Mouse (Mus musculus) testis, adult 2 months (tissue): ENCODE measurements around the gene Kyat3. TPM values are rescaled to one million over a fixed set of nuclear protein-coding genes. Genes with fewer than 3 reads are reported as not detected.

Experiments used
- H3K27ac ChIP-seq: fragments of 200-500 bp; 2 replicates; pipeline ENCODE4 v1.5.1; 2012; ENCODE audit warnings: low read depth, low read length; ENCODE audit not compliant: control insufficient read depth, insufficient read depth
- H3K27me3 ChIP-seq: fragments of 200-500 bp; 2 replicates; pipeline ENCODE4 v1.6.1; 2012; ENCODE audit warnings: mild to moderate bottlenecking, low read length, moderate library complexity; ENCODE audit not compliant: control insufficient read depth, insufficient read depth
- H3K36me3 ChIP-seq: fragments of 200-500 bp; 2 replicates; pipeline ENCODE4 v1.6.1; 2012; ENCODE audit warnings: mild to moderate bottlenecking, low read length; ENCODE audit not compliant: control insufficient read depth, insufficient read depth
- H3K4me1 ChIP-seq: fragments of 200-500 bp; 2 replicates; pipeline ENCODE4 v1.6.1; 2012; ENCODE audit warnings: low read length; ENCODE audit not compliant: control insufficient read depth, insufficient read depth
- H3K4me3 ChIP-seq: fragments of 200-500 bp; 2 replicates; pipeline ENCODE4 v1.5.1; 2012; ENCODE audit warnings: low read depth, mild to moderate bottlenecking, low read length, moderate library complexity, mixed read lengths; ENCODE audit not compliant: control insufficient read depth
- CTCF ChIP-seq: fragments of 200-500 bp; IDR thresholded peaks from 2 replicates; pipeline ENCODE4 v1.5.1; 2012; ENCODE audit warnings: low read depth, mild to moderate bottlenecking, inconsistent platforms, low read length, moderate library complexity; ENCODE audit not compliant: control insufficient read depth, insufficient read depth, insufficient replicate concordance
- POLR2A ChIP-seq: fragments of 200-500 bp; IDR thresholded peaks from 2 replicates; pipeline ENCODE4 v1.6.1; 2012; ENCODE audit warnings: low read depth, mild to moderate bottlenecking, inconsistent platforms, low read length, moderate library complexity; ENCODE audit not compliant: control insufficient read depth
- polyA plus RNA-seq: library from polyadenylated mRNA; depleted of rRNA; stranded (reverse); fragments of >200 nt; gene quantifications from 2 replicates; pipeline ENCODE4 v1.2.3, GENCODE M21; 2012; rRNA removed

Gene Kyat3
- 3.1 and 3.8 TPM in 2 replicates for polyA plus RNA-seq

GRCm38 (mm10) chr3:142700442-142701322 lies at the start of gene Kyat3:
TSS of gene Kyat3 (plus strand) at chr3:142701051.
- Histone ChIP-seq H3K36me3 (no peaks in the 10 kb centered on the region), H3K4me1 (0 out of 2 replicates have a peak, but pooled peaks cover 4% of the 10 kb centered on the region), H3K4me3 (peak within 1 kb of the TSS; percentile 68), H3K27ac (peak within 1 kb of the TSS; percentile 44; the same call in 1 of the 2 replicates), H3K27me3 (no peaks in the 10 kb centered on the region)
- TF ChIP-seq CTCF, result no peak
- peak; percentile 39; the same call in 1 of the 2 replicates for TF ChIP-seq POLR2A

GRCm38 (mm10) chr3:142664723-142665122 lies 36.1 kb upstream of the Kyat3 start:
- Histone ChIP-seq H3K27me3 (no peaks in the 10 kb centered on the region), H3K4me1 (no peaks in the 10 kb centered on the region), H3K36me3 (no peaks in the 10 kb centered on the region), H3K27ac (no peak overlapping the region), H3K4me3 (no peak overlapping the region)
- TF ChIP-seq POLR2A (no peak), CTCF (no peak)

GRCm38 (mm10) chr3:142674607-142675006 lies 26.2 kb upstream of the Kyat3 start:
- no peaks in the 10 kb centered on the region for H3K27me3 ChIP-seq
- H3K4me1 ChIP-seq, result no peaks in the 10 kb centered on the region
- no peak overlapping the region for H3K27ac ChIP-seq
- H3K4me3 ChIP-seq, result no peak overlapping the region
- H3K36me3 ChIP-seq, result no peaks in the 10 kb centered on the region
- TF ChIP-seq POLR2A, result no peak
- TF ChIP-seq CTCF, result no peak

- Histone ChIP-seq H3K36me3 (no peaks in the 10 kb centered on the region), H3K27ac (no peak overlapping the region), H3K4me1 (no peaks in the 10 kb centered on the region), H3K4me3 (peak overlapping the region; percentile 19), H3K27me3 (no peaks in the 10 kb centered on the region)
- TF ChIP-seq CTCF (no peak), POLR2A (no peak)
These were observed 12.9 kb upstream of the Kyat3 start for GRCm38 (mm10) chr3:142687939-142688338.

- Histone ChIP-seq H3K27ac (no peak overlapping the region), H3K27me3 (no peaks in the 10 kb centered on the region), H3K36me3 (no peaks in the 10 kb centered on the region), H3K4me3 (peak overlapping the region; percentile 19), H3K4me1 (no peaks in the 10 kb centered on the region)
- no peak for TF ChIP-seq CTCF
- no peak for TF ChIP-seq POLR2A
These were observed 12.5 kb upstream of the Kyat3 start for GRCm38 (mm10) chr3:142688353-142688752.

GRCm38 (mm10) chr3:142696517-142696916 lies 4.3 kb upstream of the Kyat3 start:
- Histone ChIP-seq H3K36me3 (no peaks in the 10 kb centered on the region), H3K27ac (no peak overlapping the region), H3K4me3 (no peak overlapping the region), H3K27me3 (no peaks in the 10 kb centered on the region), H3K4me1 (0 out of 2 replicates have a peak, but pooled peaks cover 4% of the 10 kb centered on the region)
- TF ChIP-seq POLR2A (no peak), CTCF (no peak)

GRCm38 (mm10) chr3:142701407-142701989 lies 647 bp downstream of the Kyat3 start:
- H3K4me3 ChIP-seq, result peak overlapping the region; percentile 68
- no peaks in the 10 kb centered on the region for H3K27me3 ChIP-seq
- no peaks in the 10 kb centered on the region for H3K36me3 ChIP-seq
- 0 out of 2 replicates have a peak, but pooled peaks cover 4% of the 10 kb centered on the region for H3K4me1 ChIP-seq
- H3K27ac ChIP-seq, result peak overlapping the region; percentile 1; the same call in 1 of the 2 replicates
- TF ChIP-seq CTCF, result no peak
- no peak for TF ChIP-seq POLR2A
